Mouse (Mus musculus) intestine, embryonic 16.5 days (tissue): ENCODE results near the gene C2cd2l. TPM values are rescaled to one million over a fixed set of nuclear protein-coding genes. Genes with fewer than 3 reads are reported as not detected.
A peak's percentile ranks its signal among the peaks of the same experiment; 100 is the strongest.

ENCODE experiments used
- ATAC-seq: fragments of 200-750 bp; cut with Nextera tagmentation; 2 replicates; pipeline ENCODE4 v1.8.0; 2017; ENCODE audit warnings: moderate TSS enrichment, moderate library complexity
- H3K27ac ChIP-seq: fragments of 300-500 bp; sonication (generic); 2 replicates; pipeline ENCODE4 v1.5.1; 2014; ENCODE audit warnings: mild to moderate bottlenecking, low read length
- H3K27me3 ChIP-seq: fragments of 300-500 bp; sonication (generic); replicated peaks from 2 replicates; pipeline ENCODE4 v1.6.1; 2014; ENCODE audit warnings: low read length, control low read depth, mixed read lengths; ENCODE audit not compliant: control insufficient read depth, insufficient read depth
- H3K36me3 ChIP-seq: fragments of 300-500 bp; sonication (generic); 2 replicates; pipeline ENCODE4 v1.6.1; 2014; ENCODE audit warnings: low read length, control low read depth; ENCODE audit not compliant: control insufficient read depth, insufficient read depth
- H3K4me1 ChIP-seq: fragments of 300-500 bp; sonication (generic); 2 replicates; pipeline ENCODE4 v1.6.1; 2014; ENCODE audit warnings: low read length, control low read depth, mixed read lengths; ENCODE audit not compliant: control insufficient read depth, insufficient read depth
- H3K4me2 ChIP-seq: fragments of 300-500 bp; sonication (generic); 2 replicates; pipeline ENCODE4 v1.6.1; 2014; ENCODE audit warnings: low read depth, low read length, control low read depth
- H3K4me3 ChIP-seq: fragments of 300-500 bp; sonication (generic); 2 replicates; pipeline ENCODE4 v1.5.1; 2014; ENCODE audit warnings: mild to moderate bottlenecking, low read length
- H3K9ac ChIP-seq: fragments of 300-500 bp; sonication (generic); 2 replicates; pipeline ENCODE4 v1.6.1; 2014; ENCODE audit warnings: low read depth, low read length
- H3K9me3 ChIP-seq: fragments of 300-500 bp; sonication (generic); 2 replicates; pipeline ENCODE4 v1.6.1; 2016; ENCODE audit warnings: low read length, control low read depth; ENCODE audit not compliant: control insufficient read depth
- WGBS: fragments of 180-500 bp; shearing (Covaris S2); extraction: QIAGEN DNeasy Blood & Tissue Kit; methylation state at CpG from one replicate; pipeline ENCODE4 v1.1.7; 2014; 5-methylcytosine and 5-hydroxymethylcytosine counted together
- microRNA-seq: library from miRNA; unstranded; fragments of <30 nt; microRNA quantifications from one replicate; pipeline ENCODE4, GENCODE M21; 2016
- polyA plus RNA-seq: library from polyadenylated mRNA; unstranded; fragments of >200 nt; fragmentation: Nextera tagmentation; extraction: Ambion mirVana; gene quantifications from 2 replicates; pipeline ENCODE4 v1.2.1, GENCODE M21; 2015

C2cd2l gene
- polyA plus RNA-seq, 1 experiment from 2014 or later = 15.3 TPM

- peak overlapping the region; percentile 90; the same call in 1 of the 2 replicates for H3K27ac ChIP-seq
- peaks cover 12% of the 10 kb centered on the region for H3K4me1 ChIP-seq
- no peaks in the 10 kb centered on the region for H3K9me3 ChIP-seq
- H3K9ac ChIP-seq = peak overlapping the region; percentile 99
- H3K4me2 ChIP-seq = peak overlapping the region; percentile 93
- H3K4me3 ChIP-seq = peak overlapping the region; percentile 60
- no peak for ATAC-seq
- no peaks in the 10 kb centered on the region for H3K27me3 ChIP-seq
- 63% methylated on average over 8 of the region's 8 CpGs for WGBS
- no peaks in the 10 kb centered on the region for H3K36me3 ChIP-seq
Measured at GRCm38 (mm10) chr9:44266478-44267226, 53.4 kb downstream of the C2cd2l start.

GRCm38 (mm10) chr9:44261388-44261787, 58.7 kb downstream of the C2cd2l start:
- Histone ChIP-seq H3K4me2 (no peak overlapping the region), H3K4me1 (no peaks in the 10 kb centered on the region), H3K9me3 (no peaks in the 10 kb centered on the region), H3K4me3 (no peak overlapping the region), H3K9ac (no peak overlapping the region), H3K36me3 (no peaks in the 10 kb centered on the region), H3K27me3 (no peaks in the 10 kb centered on the region), H3K27ac (no peak overlapping the region)
- ATAC-seq = no peak
- 73% methylated on average over 14 of the region's 14 CpGs for WGBS

Small RNAs within 50 kb of the gene (microRNA-seq; reads per million reads assigned to microRNA genes)
- not detected for gene Gm44335

Other genes starting within 250 kb of the C2cd2l start
- 0.18 and 0.24 TPM in 2 replicates for gene Mfrp, start 218.6 kb downstream of the C2cd2l start, polyA plus RNA-seq
- gene C1qtnf5, start 213.0 kb downstream of the C2cd2l start, polyA plus RNA-seq = 2.7 and 3.0 TPM in 2 replicates
- gene Gm49380, start 206.8 kb downstream of the C2cd2l start, polyA plus RNA-seq = 0.05 and 0.12 TPM in 2 replicates
- gene Rnf26, start 206.8 kb downstream of the C2cd2l start, polyA plus RNA-seq = 45.4 and 48.1 TPM in 2 replicates
- 42.9 and 45.1 TPM in 2 replicates for gene Mcam, start 185.8 kb downstream of the C2cd2l start, polyA plus RNA-seq
- 10.9 and 11.2 TPM in 2 replicates for gene Cbl, start 86.2 kb downstream of the C2cd2l start, polyA plus RNA-seq
- gene Ccdc153, start 79.6 kb downstream of the C2cd2l start, polyA plus RNA-seq = not detected in 2 replicates
- gene Pdzd3, start 68.8 kb downstream of the C2cd2l start, polyA plus RNA-seq = 22.2 and 28.5 TPM in 2 replicates
- 5.4 and 5.5 TPM in 2 replicates for gene Nlrx1, start 51.7 kb downstream of the C2cd2l start, polyA plus RNA-seq
- gene Abcg4, start 31.7 kb downstream of the C2cd2l start, polyA plus RNA-seq = 2.6 and 3.0 TPM in 2 replicates
- gene Hinfp, start 14.6 kb downstream of the C2cd2l start, polyA plus RNA-seq = 17.8 and 19.4 TPM in 2 replicates
- gene Dpagt1, start 5.7 kb upstream of the C2cd2l start, polyA plus RNA-seq = 39.3 and 42.7 TPM in 2 replicates
- gene H2afx, start 14.4 kb upstream of the C2cd2l start, polyA plus RNA-seq = 268 and 278 TPM in 2 replicates
- gene Hmbs, start 23.9 kb upstream of the C2cd2l start, polyA plus RNA-seq = 134 and 155 TPM in 2 replicates
- 37.1 and 40.2 TPM in 2 replicates for gene Vps11, start 41.4 kb upstream of the C2cd2l start, polyA plus RNA-seq
- gene Hyou1, start 59.2 kb upstream of the C2cd2l start, polyA plus RNA-seq = 36.5 and 41.2 TPM in 2 replicates
- 87.2 and 101 TPM in 2 replicates for gene Slc37a4, start 76.6 kb upstream of the C2cd2l start, polyA plus RNA-seq
- gene Rps25, start 86.9 kb upstream of the C2cd2l start, polyA plus RNA-seq = 1,622 and 1,645 TPM in 2 replicates
- 110 and 122 TPM in 2 replicates for gene Trappc4, start 87.3 kb upstream of the C2cd2l start, polyA plus RNA-seq
- gene Ccdc84, start 98.3 kb upstream of the C2cd2l start, polyA plus RNA-seq = 23.3 and 25.9 TPM in 2 replicates
- not detected in 2 replicates for gene Foxr1, start 120.9 kb upstream of the C2cd2l start, polyA plus RNA-seq
- 0.61 and 0.80 TPM in 2 replicates for gene Upk2, start 134.7 kb upstream of the C2cd2l start, polyA plus RNA-seq
- 5.1 and 5.9 TPM in 2 replicates for gene Bcl9l, start 162.5 kb upstream of the C2cd2l start, polyA plus RNA-seq
- 1.1 TPM in 2 replicates for gene Cxcr5, start 241.6 kb upstream of the C2cd2l start, polyA plus RNA-seq